ENCODE assay signal across 13 mouse cellular contexts in genomic region chr10:80496421-80496820, GRCm38 (mm10). TPM values are rescaled to one million over a fixed set of nuclear protein-coding genes. Genes with fewer than 3 reads are reported as not detected.
DNase-seq lines count a peak whose midpoint lies in the region; ATAC-seq and TF ChIP-seq lines count a peak whose summit lies in the region.
"Had no signal": no experiment of that assay in that cellular context is flagged by ENCODE, and none has a peak within 500 bp of the region (broad histone marks: within the 10 kb centered on the region; RNA-seq: fewer than 3 reads in every experiment).

No protein-coding gene starts in this region.

- peaks cover 98% of the 10 kb centered on the region for H3K27me3 ChIP-seq in E14TG2a.4 (ENCODE audit: insufficient read depth, low read length)
- peaks cover 99% of the 10 kb centered on the region for H3K27me3 ChIP-seq in embryonic facial prominence, embryonic 12.5 days
- peaks cover 100% of the 10 kb centered on the region for H3K27me3 ChIP-seq in limb, embryonic 10.5 days (ENCODE audit: low read depth, poor library complexity, severe bottlenecking)
- H3K27me3 ChIP-seq in midbrain, embryonic 14.5 days (ENCODE audit: control insufficient read depth, insufficient read depth, low read length), result peaks cover 98% of the 10 kb centered on the region
- H3K27me3 ChIP-seq in kidney, embryonic 16.5 days (ENCODE audit: insufficient read depth, low read length), result peaks cover 100% of the 10 kb centered on the region

- TF ChIP-seq CTCF in E14TG2a.4 (conservative IDR thresholded peaks at IDR 0.05; ENCODE audit: low read length), result no peak

- H3K4me2 ChIP-seq in embryonic facial prominence, embryonic 12.5 days (replicated peaks), result no peak overlapping the region
- H3K4me2 ChIP-seq in midbrain, embryonic 14.5 days (ENCODE audit: low read length), result peak overlapping the region; percentile 59
- H3K4me2 ChIP-seq in kidney, embryonic 16.5 days (replicated peaks; ENCODE audit: low read depth, low read length), result no peak overlapping the region

- no peaks in the 10 kb centered on the region for H3K9me3 ChIP-seq in E14TG2a.4 (ENCODE audit: low read length)
- H3K9me3 ChIP-seq in embryonic facial prominence, embryonic 12.5 days, result no peaks in the 10 kb centered on the region
- H3K9me3 ChIP-seq in limb, embryonic 10.5 days (replicated peaks), result no peaks in the 10 kb centered on the region
- no peaks in the 10 kb centered on the region for H3K9me3 ChIP-seq in midbrain, embryonic 14.5 days (ENCODE audit: control insufficient read depth, low read length)
- H3K9me3 ChIP-seq in kidney, embryonic 16.5 days (ENCODE audit: low read length), result no peaks in the 10 kb centered on the region

- H3K27ac ChIP-seq in embryonic facial prominence, embryonic 12.5 days, result no peak overlapping the region
- no peak overlapping the region for H3K27ac ChIP-seq in limb, embryonic 10.5 days
- peak overlapping the region; percentile 49 for H3K27ac ChIP-seq in midbrain, embryonic 14.5 days (replicated peaks; ENCODE audit: low read depth, low read length)
- no peak overlapping the region for H3K27ac ChIP-seq in kidney, embryonic 16.5 days (ENCODE audit: low read length)
- H3K27ac ChIP-seq: macrophage had no signal

- H3K9ac ChIP-seq in embryonic facial prominence, embryonic 12.5 days, result no peak overlapping the region
- peak overlapping the region; percentile 43 for H3K9ac ChIP-seq in midbrain, embryonic 14.5 days (replicated peaks; ENCODE audit: low read length)
- no peak overlapping the region for H3K9ac ChIP-seq in kidney, embryonic 16.5 days (replicated peaks; ENCODE audit: low read length)

- no peaks in the 10 kb centered on the region for H3K36me3 ChIP-seq in E14TG2a.4 (ENCODE audit: insufficient read depth, low read length)
- H3K36me3 ChIP-seq in embryonic facial prominence, embryonic 12.5 days, result no peaks in the 10 kb centered on the region
- no peaks in the 10 kb centered on the region for H3K36me3 ChIP-seq in limb, embryonic 10.5 days
- H3K36me3 ChIP-seq in midbrain, embryonic 14.5 days (ENCODE audit: control insufficient read depth, insufficient read depth, low read length), result no peaks in the 10 kb centered on the region
- H3K36me3 ChIP-seq in kidney, embryonic 16.5 days (ENCODE audit: insufficient read depth, low read length), result no peaks in the 10 kb centered on the region

- under 1% methylated on average over 20 of the region's 20 CpGs for WGBS in embryonic facial prominence, embryonic 12.5 days
- under 1% methylated on average over 20 of the region's 20 CpGs for WGBS in limb, embryonic 10.5 days
- under 1% methylated on average over 20 of the region's 20 CpGs for WGBS in midbrain, embryonic 14.5 days
- under 1% methylated on average over 20 of the region's 20 CpGs for WGBS in kidney, embryonic 16.5 days

- no peak for ATAC-seq in embryonic facial prominence, embryonic 12.5 days (ENCODE audit: insufficient number of reproducible peaks, insufficient read depth, low FRiP score, low TSS enrichment)
- no peak for ATAC-seq in midbrain, embryonic 14.5 days (ENCODE audit: low FRiP score, low TSS enrichment)
- no peak for ATAC-seq in kidney, embryonic 16.5 days (ENCODE audit: low FRiP score, low TSS enrichment)

- peaks cover 48% of the 10 kb centered on the region for H3K4me1 ChIP-seq in E14TG2a.4 (replicated peaks; ENCODE audit: low read depth, low read length)
- H3K4me1 ChIP-seq in embryonic facial prominence, embryonic 12.5 days, result peaks cover 23% of the 10 kb centered on the region
- H3K4me1 ChIP-seq in limb, embryonic 10.5 days, result peaks cover 43% of the 10 kb centered on the region
- H3K4me1 ChIP-seq in midbrain, embryonic 14.5 days (ENCODE audit: control insufficient read depth, insufficient read depth, low read length), result peaks cover 8% of the 10 kb centered on the region
- H3K4me1 ChIP-seq in kidney, embryonic 16.5 days (ENCODE audit: insufficient read depth, low read length), result peaks cover 21% of the 10 kb centered on the region

- no peak for DNase-seq in limb, embryonic 10.5 days (ENCODE audit: low spot score)
- DNase-seq in midbrain, embryonic 14.5 days, result no peak
- DNase-seq in lung, postnatal 10 days, result no peak
- DNase-seq in layer of hippocampus, adult 11-12 months (ENCODE audit: low spot score), result no peak
- DNase-seq in kidney, adult 11 months, result no peak
- DNase-seq: cerebellum, adult 11 months; kidney, postnatal 14 days; thymus, postnatal 36 days had no signal

- peak overlapping the region; percentile 60 for H3K4me3 ChIP-seq in E14TG2a.4 (replicated peaks; ENCODE audit: low read length)
- peak overlapping the region; percentile 40; the same call in 1 of the 2 replicates for H3K4me3 ChIP-seq in embryonic facial prominence, embryonic 12.5 days
- H3K4me3 ChIP-seq in limb, embryonic 10.5 days, result peak overlapping the region; percentile 49; the same call in 1 of the 2 replicates
- peak overlapping the region; percentile 35 for H3K4me3 ChIP-seq in midbrain, embryonic 14.5 days (replicated peaks; ENCODE audit: low read depth, low read length)
- H3K4me3 ChIP-seq in kidney, embryonic 16.5 days (ENCODE audit: low read length), result no peak overlapping the region; the same call in 1 of the 2 replicates

RNA-seq across cellular contexts. Expression of gene Onecut3, which starts 1.8 kb away (rescaled TPM):
- 0.10 and 0.13 TPM in 2 replicates for polyA plus RNA-seq in embryonic facial prominence, embryonic 12.5 days (2016; fragmentation: Nextera tagmentation; extraction: Ambion mirVana)
- polyA plus RNA-seq in limb, embryonic 10.5 days (2016; fragmentation: Nextera tagmentation; extraction: Ambion mirVana), result not detected in 2 replicates
- polyA plus RNA-seq in midbrain, embryonic 14.5 days (2014; fragmentation: Nextera tagmentation; extraction: Ambion mirVana), result 2.2 and 2.4 TPM in 2 replicates
- not detected in 2 replicates for polyA plus RNA-seq in kidney, embryonic 16.5 days (2015; fragmentation: Nextera tagmentation; extraction: Ambion mirVana)
- polyA plus RNA-seq: gonadal fat pad, adult 2 months; macrophage had no signal

RNA-seq across cellular contexts. Expression of gene Atp8b3, which starts 42.5 kb away (rescaled TPM):
- 0.19 and 0.23 TPM in 2 replicates for polyA plus RNA-seq in embryonic facial prominence, embryonic 12.5 days (2016; fragmentation: Nextera tagmentation; extraction: Ambion mirVana)
- polyA plus RNA-seq in limb, embryonic 10.5 days (2016; fragmentation: Nextera tagmentation; extraction: Ambion mirVana), result 0.26 and 0.53 TPM in 2 replicates
- polyA plus RNA-seq in midbrain, embryonic 14.5 days (2014; fragmentation: Nextera tagmentation; extraction: Ambion mirVana), result 0.76 and 0.78 TPM in 2 replicates
- polyA plus RNA-seq in kidney, embryonic 16.5 days (2015; fragmentation: Nextera tagmentation; extraction: Ambion mirVana), result 0.32 and 0.34 TPM in 2 replicates
- polyA plus RNA-seq: macrophage had no signal
